Mouse (Mus musculus): ENCODE results near the gene Gar1.

Gar1 gene

DNA sequence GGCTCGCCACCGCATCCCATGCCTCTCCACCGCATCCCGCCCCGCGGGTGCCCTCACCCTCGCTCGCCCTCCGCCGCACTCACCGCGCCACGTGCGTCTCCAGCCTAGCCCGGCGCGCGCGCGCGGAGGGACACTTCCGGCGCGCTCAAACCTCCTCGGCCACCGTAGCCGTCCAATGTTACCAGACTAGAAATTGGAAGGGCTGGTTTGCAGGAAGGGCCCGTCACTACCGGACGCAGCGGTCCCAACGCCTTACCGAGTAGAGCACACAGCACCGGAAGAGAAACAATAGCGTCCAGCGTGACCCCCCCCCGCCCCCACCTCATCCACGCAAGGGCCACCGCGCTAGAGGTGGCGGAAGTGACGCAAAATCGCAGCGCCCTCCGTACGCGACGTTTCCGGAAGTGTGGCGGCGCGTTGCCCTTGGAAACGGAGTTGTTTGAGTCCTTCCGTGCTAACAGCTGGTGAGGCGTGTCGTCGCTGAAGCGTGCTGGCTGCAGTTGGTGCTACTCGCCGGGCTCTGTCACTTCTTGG lies at the start of gene Gar1:
TSS of gene Gar1 (minus strand) at position 362 of the 534 bp plus-strand sequence.
- DNase-seq, result peak; percentile 95

DNA sequence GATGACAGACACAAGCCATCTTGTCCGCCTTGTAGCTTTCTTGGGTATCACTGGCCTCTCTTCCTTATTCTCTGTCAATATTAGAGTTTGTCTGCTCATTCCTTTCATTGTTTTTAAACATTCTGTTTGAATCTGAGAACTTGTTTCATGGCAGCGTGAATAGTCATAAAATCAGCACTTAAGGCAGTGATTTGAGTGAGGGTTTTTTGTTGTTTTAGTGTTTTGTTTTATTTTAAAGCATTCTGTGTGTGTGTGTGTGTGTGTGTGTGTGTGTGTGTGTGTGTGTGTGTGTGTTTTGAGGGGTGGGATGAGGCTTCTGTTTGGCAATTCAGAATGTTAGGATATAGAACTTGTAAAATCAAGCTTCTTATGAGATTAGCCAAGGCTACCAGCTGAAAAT lies 48.7 kb upstream of the Gar1 start:
- DNase-seq, result no peak

DNA sequence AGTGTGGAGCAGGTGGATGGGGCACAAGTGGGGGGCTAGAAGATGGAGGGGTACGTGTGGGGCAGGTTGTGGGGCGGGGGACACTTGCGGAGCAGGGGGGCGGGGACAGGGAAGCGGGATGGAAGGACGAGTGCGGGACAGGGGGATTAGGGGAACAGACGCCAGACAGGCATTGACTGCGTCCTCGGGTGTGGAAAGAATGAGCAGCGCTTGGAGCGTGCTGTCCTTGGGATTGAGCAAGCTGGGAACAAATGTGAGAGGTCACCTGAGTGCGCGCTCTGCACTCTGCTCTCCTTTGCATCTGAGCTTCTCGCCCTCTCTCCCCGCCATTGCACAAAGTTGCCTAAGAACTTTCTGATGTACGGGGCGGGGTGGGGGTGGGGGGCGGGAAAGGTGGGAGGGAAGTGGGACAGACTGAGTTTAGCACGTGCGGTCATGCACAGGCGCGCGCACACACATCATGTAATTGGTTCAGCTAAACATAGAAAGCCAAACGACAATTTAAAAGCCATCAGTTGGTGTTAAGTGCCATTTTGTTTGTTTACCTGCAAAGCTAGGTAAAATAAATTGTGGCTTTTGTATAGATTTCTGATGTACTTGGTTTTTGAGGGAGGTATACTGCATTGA lies 48.0 kb upstream of the Gar1 start:
- peak; percentile 35 to 43 for DNase-seq

DNA sequence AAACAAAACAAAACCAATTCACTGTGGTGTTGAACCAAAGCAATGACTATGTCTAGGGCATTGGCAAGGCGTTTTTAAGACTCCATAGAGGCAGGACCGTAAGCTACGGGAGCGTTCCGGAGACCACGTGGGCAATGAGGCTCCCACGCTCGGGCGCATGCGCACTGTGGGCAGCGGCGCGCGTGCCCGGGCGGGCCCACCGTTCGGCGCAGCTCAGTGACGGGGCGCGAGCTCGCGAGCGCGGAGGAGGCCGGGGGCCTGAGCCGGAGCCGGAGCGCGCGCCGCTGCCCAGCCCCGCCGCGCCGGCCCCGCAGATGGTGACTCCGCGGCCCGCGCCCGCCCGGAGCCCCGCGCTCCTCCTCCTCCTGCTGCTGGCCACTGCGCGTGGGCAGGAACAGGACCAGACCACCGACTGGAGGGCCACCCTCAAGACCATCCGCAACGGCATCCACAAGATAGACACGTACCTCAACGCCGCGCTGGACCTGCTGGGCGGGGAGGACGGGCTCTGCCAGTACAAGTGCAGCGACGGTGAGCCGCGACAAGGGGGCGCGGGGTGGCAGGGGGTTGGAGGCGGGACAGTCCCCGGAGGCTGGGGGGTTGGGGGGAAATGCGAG lies 47.3 kb upstream of the Gar1 start, which contains the start of gene Pla2g12a:
TSS of gene Pla2g12a (plus strand) at position 202 of the 617 bp plus-strand sequence.
- DNase-seq, result peak; percentile 88 to 90

DNA sequence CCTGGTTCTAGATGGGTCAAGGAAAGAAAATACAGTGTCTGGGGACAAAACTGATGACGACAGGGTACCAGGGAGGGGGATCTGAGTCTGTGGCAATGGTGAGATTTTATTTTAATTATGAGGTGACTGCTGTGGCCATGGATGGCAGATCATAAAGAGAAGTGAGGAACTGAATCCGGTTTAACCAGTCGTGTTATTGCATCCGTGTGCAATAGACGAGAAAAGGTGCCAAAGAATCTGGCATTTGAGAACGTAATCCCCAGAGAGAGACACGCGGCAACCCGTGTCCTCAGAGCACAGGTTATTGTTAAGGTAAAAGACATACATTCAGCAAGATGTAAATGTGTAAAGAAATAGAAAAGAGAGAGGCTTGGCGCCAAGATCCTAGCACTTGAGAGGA lies 46.1 kb upstream of the Gar1 start:
- no peak for DNase-seq

DNA sequence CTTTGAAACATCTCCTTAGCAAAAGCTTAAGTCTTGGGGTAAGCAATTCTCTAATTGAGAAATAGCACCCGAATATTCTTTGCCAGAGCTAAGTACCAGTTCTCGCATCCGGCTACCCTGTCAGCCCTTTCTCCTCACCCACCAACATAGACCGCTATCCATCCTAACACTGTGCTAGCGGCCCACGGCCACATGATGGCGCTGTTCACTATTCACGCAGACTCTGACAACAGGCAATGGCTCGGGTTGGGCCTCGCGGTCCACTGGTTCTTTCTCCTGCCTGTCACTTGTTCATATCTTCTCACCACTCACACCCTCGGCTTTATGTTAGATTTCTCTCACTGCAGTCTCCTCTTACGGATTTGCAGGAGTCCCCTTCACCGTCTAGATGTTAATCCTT lies 32.5 kb upstream of the Gar1 start:
- DNase-seq, result peak; percentile 75 to 76

DNA sequence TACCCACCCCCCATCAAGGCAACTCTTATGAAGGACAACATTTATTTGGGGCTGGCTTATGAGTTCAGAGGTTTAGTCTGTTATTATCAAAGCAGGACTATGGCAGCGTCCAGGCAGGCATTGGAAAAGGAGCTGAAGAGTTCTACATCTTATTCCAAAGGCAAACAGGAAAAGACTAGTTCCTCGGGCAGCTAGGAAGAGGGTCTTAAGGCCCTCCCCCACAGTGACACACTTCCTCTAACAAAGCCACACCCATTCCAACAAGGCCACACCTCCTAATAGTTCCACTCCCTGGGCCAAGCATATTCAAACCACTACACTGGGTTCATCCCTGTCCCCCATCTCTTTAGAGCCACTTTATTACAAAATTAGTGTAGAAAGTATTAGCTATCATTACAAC lies 31.4 kb upstream of the Gar1 start:
- no peak for DNase-seq

DNA sequence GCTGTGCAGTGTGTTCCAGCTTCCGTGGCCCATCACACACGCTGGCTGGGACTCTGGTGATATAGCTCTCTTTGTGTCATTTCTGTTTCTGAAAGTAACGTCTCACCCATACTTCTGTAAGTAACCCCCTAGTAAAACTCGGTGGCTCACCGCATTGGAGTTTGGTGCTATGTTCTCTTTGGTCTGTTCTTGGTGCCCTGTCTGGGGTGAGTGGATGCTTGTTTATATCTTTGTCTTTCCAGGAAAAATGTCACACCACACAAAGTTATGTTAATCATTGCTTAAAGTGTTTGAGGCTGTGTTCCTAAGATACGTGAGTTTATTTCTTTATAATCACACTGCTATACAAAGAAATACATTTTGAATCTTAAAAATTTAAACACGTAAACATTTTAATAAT lies 15.7 kb upstream of the Gar1 start:
- no peak for DNase-seq

DNA sequence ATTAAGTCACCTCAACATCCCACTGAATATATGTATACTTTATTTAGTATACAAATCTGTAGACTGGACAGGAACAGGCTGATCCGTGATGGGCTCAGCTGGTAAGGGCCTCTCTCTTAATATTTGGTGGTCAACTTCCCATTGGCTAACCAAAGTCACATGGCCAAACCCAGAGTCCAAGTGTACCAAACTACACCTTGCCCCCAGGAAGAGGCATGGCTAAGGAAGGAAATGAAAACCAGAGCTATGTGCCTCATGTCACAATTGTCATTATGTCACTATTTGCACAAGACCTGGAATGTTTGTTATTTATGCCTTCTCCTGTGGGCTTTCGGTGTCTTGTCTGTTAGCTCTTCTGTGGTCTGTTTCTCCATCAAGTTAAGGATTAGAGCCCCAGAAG lies 14.7 kb upstream of the Gar1 start:
- DNase-seq, result no peak

DNA sequence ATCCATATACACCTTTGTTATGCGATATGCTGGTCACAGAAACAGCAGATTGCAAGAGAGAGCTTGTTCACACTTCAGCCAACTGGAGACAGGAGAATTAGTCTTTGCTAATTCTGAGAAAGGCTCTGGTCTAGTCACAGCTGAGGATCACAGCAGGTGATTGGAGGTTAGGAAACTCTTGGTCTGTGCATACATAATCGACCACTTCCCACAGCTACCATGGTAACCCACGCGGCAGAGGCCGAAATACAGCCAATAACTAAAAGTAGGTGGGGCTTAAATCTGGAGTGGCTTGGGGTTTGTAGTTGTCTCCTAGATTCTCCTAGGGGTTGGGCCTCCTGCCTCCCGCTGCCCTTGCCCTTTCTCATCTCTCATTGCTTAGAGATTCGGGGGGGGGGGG lies 6.8 kb upstream of the Gar1 start:
- no peak for DNase-seq

DNA sequence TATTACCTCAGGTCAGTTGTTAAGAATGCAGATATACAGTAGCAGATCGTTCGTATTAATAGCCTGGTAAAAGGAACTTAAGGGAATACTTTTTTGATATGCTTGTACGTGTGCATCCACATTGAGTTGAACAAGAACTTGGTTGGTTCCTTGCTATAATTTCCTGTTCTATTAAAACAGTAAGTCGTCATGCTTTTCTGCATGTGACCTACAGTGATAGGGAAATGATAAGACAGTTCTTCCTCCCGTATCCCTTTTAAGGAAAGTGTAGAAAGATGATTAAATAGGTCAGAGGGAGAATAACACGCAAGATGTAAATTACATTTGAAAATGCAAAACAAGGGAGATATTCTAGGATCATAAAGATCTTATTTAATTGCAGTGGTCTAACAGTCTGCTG lies 5.8 kb upstream of the Gar1 start:
- no peak for DNase-seq

DNA sequence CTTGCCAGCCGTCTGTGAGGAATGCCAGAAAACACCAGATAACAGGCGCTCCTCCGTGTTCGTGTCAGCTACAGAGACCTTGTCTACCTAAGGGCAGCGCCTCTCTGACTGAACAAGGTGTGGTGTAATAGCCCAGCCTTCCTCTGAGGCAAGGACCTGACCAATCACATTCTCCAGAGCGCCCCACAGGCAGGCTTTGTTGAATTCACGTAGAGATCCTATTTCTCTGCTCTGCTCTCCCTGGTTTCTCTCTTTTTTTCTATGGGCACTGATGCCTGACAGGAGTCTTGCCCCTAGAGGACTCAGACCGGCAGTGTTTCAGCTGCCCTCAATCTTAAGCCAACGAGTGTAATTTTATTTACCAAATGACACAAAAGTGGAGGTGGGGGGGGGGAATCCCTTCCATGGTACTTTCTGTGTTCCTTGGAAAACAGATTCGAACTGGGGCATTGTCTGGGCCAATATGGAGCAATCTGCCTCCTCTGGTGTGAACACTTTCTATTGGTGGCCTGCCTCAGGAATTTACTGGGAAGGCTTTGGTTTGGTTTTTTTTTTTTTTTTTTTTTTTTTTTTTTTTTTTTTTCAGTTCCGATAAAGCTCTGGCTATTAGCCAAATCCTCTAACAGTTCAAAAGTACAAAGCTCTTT lies 5.0 kb upstream of the Gar1 start:
- DNase-seq, result peak; percentile 12

DNA sequence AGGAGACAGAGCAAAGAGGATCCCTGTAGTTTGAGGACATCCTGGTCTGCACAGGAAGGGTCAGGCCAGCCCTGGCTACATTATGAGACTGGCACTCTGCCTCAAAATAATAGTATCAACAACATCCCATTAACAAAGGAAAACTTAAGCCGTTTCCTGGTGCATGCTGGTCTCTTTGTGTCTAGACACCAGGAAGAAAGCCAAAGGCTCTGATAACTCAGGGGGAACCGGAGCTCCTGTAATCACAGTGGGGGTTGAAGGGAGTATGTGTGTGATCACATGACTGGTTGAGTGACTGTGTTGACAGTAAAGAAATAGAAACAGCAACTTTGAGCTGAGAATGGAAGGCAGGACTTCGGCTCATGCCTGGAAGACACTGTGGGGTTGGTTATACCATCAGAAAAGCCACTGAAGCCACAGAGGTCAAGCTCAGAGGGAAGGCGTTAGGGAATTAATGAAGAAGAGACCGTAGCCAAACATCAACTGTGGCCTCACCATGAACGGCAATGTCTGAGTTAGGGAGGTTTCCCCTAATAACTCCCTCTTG lies 4.3 kb upstream of the Gar1 start, which contains the start of gene Cfi:
TSS of gene Cfi (plus strand) at position 497 of the 547 bp plus-strand sequence.
- no peak for DNase-seq

DNA sequence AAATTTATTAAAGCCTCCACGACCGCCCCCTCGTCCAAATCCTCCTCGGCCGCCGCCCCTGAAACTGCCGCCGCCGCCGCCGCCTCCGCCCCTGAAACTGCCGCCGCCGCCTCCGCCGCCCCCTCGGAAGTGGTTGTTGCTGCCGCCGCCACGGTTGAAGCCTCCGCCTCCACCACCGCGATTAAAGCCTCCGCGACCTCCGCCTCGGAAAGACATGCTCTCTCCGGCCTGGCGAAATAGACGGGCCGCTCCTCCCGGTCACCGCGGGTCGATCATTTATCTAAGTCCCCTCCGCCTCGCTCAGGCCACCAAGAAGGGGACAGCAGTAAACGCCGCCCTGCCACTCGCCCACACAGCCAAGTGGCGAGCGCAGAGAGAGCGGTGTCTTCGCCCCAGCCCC lies 570 bp downstream of the Gar1 start:
- peak; percentile 66 to 69 for DNase-seq

DNA sequence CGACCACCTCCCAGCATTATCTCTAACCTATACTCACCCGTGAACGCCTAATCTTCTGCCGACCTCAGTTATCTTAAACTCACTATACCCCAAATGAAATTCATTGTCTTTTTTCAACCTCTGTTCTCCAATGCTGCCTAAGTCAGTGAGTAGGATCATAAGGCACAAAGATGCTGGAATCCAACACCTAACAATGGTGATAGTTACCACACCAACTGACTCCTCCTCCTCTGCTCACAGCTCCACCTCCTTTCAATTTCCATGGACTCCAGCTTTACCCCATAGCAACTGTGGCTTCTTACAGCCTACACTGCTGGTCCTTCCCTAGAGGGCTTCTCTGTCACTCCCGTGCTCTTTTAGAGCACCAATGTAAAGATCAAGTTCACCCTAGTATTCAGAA lies 3.5 kb downstream of the Gar1 start:
- DNase-seq, result no peak

DNA sequence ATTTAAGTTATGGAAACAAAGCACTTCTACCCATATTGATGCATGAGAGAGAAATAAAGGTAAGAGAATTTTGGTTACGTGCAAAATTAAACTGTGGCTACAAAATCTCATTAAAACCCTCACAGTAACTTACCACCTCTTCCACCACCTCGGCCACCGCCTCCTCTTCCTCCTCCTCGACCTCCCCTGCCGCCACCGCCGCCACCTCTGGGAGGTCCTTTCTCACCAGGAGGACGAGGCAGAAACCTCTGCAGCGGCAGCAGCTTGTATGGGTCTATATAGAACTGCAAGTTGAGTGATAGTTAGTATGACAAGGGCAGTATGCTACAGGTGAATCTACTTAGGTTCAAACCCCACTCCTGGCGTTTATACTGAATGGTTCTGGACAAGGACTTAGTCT lies 4.5 kb downstream of the Gar1 start:
- DNase-seq, result no peak

DNA sequence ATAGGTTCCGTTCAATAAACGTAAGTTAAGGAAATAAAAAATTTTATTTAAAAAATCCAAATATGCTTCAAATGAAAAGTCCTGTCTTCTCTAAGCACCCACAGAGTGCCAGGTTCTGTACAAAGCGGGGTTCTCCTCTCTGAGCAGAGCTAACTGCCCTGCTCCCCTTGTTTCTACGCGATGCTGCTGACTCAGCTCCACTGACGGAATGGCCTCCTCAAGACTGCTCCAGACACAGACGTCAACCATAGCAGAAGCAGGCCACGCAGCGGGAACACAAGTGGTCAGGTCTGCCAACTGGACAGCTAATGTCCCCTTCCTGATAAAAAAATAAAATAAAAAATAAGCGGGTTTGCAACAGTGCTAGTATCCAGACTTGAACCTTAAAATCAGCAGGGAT lies 6.3 kb downstream of the Gar1 start:
- DNase-seq, result no peak

DNA sequence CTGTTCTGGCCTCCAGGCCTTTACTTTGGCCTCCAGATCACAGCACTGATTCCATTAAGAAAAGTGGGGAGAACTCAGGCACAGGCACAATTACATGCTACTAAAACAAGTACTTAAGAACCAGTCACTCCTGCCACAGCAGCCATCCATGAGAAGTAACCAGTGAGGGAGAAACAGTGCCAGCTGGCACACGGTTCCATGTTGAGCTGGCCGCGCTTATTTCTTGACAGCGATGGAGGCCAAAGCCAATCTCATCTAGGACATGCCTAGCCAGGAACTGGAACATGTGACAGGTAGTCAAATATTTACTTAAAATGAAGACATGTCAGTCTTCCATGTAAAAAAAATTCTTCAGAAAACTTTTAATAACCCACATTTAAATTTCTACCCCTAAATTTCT lies 7.0 kb downstream of the Gar1 start:
- DNase-seq, result no peak

DNA sequence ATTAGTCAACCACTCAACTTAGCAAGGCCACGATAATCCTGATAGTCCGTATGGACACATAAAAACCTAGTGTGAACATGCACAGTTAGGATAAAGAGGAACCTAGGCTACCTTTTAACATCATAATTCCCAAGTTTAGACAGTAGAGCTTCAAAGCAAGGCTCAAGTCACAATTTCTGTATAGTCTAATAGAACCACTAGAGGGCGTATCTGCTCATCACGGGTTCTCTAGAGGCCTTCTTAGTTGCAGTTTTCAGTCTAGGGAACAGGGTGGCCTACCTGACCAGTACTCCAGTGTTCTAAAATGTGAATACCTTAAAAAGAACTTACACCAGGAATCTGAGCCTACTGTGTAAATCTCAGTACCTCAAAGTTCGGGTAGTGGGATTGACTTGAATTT lies 7.9 kb downstream of the Gar1 start:
- peak; percentile 34 to 36 for DNase-seq

DNA sequence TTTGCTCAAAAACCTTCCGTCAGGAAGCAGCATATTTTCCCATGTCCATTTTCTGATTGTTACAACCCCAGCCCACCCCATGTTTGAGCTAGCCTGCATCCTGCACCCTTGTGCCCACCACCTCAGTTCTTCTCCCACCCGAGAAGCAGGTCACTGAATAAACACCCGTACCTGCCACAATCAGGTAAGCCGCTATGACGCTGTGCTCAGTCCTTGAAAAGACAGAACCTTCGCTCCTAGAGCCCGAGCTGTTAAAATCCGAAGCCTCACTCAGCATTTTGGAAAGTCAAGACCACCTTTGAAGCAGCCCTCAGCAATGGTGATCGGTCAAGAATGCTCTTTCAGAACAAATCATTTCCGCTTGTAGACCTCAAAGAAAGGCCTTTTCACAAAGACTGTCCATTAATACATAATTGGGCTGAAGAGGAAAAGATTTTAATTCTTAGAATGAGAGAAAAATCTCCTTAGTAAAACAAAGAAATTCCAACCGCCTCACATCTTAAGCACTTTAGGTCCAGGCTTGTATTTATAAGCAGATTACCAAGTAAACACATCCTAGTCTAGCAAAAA lies 8.9 kb downstream of the Gar1 start, which contains the start of gene Rrh:
TSS of gene Rrh (minus strand) at position 382 of the 570 bp plus-strand sequence.
- DNase-seq, result no peak

DNA sequence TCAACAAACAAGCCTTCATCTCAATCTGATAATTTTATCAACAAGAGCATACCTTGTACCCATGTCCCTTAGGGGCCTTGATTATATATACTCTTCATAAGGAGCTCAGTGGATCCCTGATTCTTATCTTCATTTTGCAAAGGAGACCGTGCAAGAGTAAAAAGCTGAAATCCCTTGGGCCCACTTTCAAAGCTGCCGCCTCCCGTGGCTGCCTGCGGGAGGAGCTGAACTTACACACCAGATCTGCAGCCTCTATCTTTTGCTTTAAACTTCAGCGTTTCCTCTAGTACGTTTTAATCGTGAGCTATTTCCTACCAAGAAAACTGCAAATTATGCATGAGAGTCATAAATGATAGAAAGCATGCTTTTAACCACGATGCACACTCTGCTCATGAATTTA lies 9.5 kb downstream of the Gar1 start:
- DNase-seq, result no peak

DNA sequence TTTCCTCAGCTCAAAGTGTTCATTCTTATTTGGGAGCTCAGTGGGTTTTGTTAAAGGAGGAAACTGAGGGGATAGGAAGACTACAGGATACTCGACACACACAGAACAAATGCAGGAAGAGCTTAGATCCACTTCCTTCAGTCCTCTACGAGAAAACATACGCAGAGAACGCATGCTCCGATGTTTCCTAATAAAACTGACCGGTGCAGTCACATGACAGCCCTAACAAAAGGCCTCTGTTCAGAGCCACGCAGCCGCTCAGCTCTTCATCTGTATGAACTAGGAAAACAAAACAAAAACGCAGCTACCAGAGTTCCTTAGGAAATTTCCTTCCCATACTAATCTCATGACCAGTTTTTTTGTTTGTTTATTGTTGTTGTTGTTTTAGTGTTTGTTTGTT lies 10.3 kb downstream of the Gar1 start:
- no peak for DNase-seq

DNA sequence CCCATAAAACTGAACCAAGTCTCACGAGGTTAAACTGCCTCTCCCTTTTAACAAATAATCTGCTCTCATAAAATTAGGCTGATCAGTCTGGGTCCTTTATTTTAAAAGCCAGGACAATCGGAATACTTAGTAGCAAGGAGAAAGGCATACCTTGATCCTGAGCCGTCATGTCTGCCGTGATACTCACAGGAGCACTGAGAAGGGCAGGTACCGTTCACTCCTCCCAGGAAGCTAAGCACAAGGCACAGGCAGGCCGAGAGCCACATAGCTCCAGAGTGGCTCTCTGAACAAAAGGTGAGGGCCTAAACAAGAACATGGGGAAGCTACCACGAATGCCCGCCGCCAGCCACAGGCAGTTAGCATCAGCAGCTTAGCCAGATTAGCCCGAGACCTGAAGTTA lies 27.4 kb downstream of the Gar1 start, which contains the start of gene Lrit3:
TSS of gene Lrit3 (minus strand) at position 266 of the 400 bp plus-strand sequence.
- no peak for DNase-seq
